Mouse (Mus musculus) heart, embryonic 13.5 days (tissue): ENCODE measurements around the gene Degs1. TPM values are rescaled to one million over a fixed set of nuclear protein-coding genes. Genes with fewer than 3 reads are reported as not detected.

ENCODE experiments used
- ATAC-seq: fragments of 200-750 bp; cut with Nextera tagmentation; 2 replicates; pipeline ENCODE4 v1.8.0; 2017; ENCODE audit warnings: moderate TSS enrichment; ENCODE audit not compliant: insufficient number of reproducible peaks, low FRiP score, low TSS enrichment; ENCODE audit errors: extremely low read depth
- H3K27ac ChIP-seq: fragments of 300-500 bp; sonication (generic); replicated peaks from 2 replicates; pipeline ENCODE4 v1.5.1; 2015; ENCODE audit warnings: moderate library complexity, mild to moderate bottlenecking, inconsistent platforms
- H3K27me3 ChIP-seq: fragments of 300-500 bp; sonication (generic); replicated peaks from 2 replicates; pipeline ENCODE4 v1.6.1; 2015; ENCODE audit warnings: mild to moderate bottlenecking, inconsistent platforms
- H3K36me3 ChIP-seq: fragments of 300-500 bp; sonication (generic); 2 replicates; pipeline ENCODE4 v1.6.1; 2015; ENCODE audit warnings: mild to moderate bottlenecking, inconsistent platforms
- H3K4me1 ChIP-seq: fragments of 300-500 bp; sonication (generic); 2 replicates; pipeline ENCODE4 v1.6.1; 2015; ENCODE audit warnings: inconsistent platforms
- H3K4me2 ChIP-seq: fragments of 300-500 bp; sonication (generic); 2 replicates; pipeline ENCODE4 v1.6.1; 2015; ENCODE audit warnings: inconsistent platforms, mild to moderate bottlenecking, moderate library complexity
- H3K4me3 ChIP-seq: fragments of 300-500 bp; sonication (generic); 2 replicates; pipeline ENCODE4 v1.5.1; 2015; ENCODE audit warnings: moderate library complexity, mild to moderate bottlenecking, inconsistent platforms
- H3K9ac ChIP-seq: fragments of 300-500 bp; sonication (generic); 2 replicates; pipeline ENCODE4 v1.6.1; 2015; ENCODE audit warnings: inconsistent platforms, mild to moderate bottlenecking, moderate library complexity
- H3K9me3 ChIP-seq: fragments of 300-500 bp; sonication (generic); 2 replicates; pipeline ENCODE4 v1.6.1; 2016; ENCODE audit warnings: inconsistent platforms
- WGBS: fragments of 180-500 bp; shearing (Covaris S2); methylation state at CpG from one replicate; pipeline ENCODE4 v1.1.7; 2015; ENCODE audit warnings: mixed read lengths; 5-methylcytosine and 5-hydroxymethylcytosine counted together
- polyA plus RNA-seq: library from polyadenylated mRNA; unstranded; fragments of >200 nt; fragmentation: Nextera tagmentation; extraction: Ambion mirVana; gene quantifications from 2 replicates; pipeline ENCODE4 v1.2.1, GENCODE M21; 2015

Gene Degs1
- polyA plus RNA-seq, 1 experiment from 2014 or later: 141 TPM

GRCm38 (mm10) chr1:182280577-182280976 lies 2.0 kb downstream of the Degs1 start:
- Histone ChIP-seq H3K9ac (peak overlapping the region; percentile 91), H3K4me1 (peaks cover 35% of the 10 kb centered on the region), H3K36me3 (peaks cover 38% of the 10 kb centered on the region), H3K27me3 (0 out of 2 replicates have a peak, but pooled peaks cover 4% of the 10 kb centered on the region), H3K4me3 (peak overlapping the region; percentile 77), H3K9me3 (no peaks in the 10 kb centered on the region), H3K27ac (peak overlapping the region; percentile 92), H3K4me2 (peak overlapping the region; percentile 85)
- 32% methylated on average over 11 of the region's 11 CpGs for WGBS
- no peak for ATAC-seq

DNA sequence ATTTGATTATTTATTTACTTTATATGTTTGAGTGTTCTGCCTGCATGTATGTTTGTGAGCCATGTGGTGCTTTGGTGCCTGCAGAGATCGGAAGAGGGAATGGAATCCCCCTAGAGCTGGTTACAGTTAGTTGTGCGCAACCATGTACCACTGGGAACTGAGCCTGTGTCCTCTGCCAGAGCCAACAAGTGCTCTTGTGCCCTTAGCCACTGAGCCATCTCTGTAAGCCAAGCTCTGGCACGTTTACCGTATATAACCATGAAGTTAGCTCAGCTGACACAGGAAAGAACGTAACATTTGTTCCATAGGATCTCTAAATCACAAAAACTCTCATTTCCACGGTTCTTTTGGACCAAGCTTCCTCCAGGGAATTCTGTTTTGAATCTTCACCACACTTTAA lies 2.6 kb downstream of the Degs1 start:
- H3K36me3 ChIP-seq: peaks cover 43% of the 10 kb centered on the region
- peak overlapping the region; percentile 91 for H3K9ac ChIP-seq
- H3K27ac ChIP-seq: peak overlapping the region; percentile 92
- ATAC-seq: no peak
- H3K4me3 ChIP-seq: peak overlapping the region; percentile 77; the same call in 1 of the 2 replicates
- no peaks in the 10 kb centered on the region for H3K9me3 ChIP-seq
- 78% methylated on average over 6 of the region's 6 CpGs for WGBS
- H3K27me3 ChIP-seq: 0 out of 2 replicates have a peak, but pooled peaks cover 4% of the 10 kb centered on the region
- peaks cover 38% of the 10 kb centered on the region for H3K4me1 ChIP-seq
- H3K4me2 ChIP-seq: peak overlapping the region; percentile 85

DNA sequence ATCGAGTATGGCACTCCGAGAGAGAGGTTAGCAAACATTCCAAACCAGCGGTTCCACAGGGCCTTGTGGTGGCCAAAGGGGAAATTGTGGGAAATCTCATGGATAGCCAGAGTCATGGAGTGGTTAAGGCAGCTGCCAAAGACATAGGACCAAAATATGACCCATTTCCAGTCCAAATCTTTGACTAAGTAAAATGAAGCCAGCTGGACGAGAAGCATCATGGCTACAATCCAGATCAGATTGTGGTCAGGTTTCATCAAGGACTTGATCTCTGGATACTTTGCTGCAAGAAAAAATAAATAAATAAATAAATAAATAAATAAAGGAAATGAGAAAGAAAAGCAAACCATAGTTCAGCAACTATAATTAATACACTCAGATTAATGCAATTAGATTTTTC lies 3.2 kb downstream of the Degs1 start:
- H3K27ac ChIP-seq: no peak overlapping the region
- H3K4me3 ChIP-seq: no peak overlapping the region
- H3K27me3 ChIP-seq: 0 out of 2 replicates have a peak, but pooled peaks cover 4% of the 10 kb centered on the region
- H3K4me2 ChIP-seq: no peak overlapping the region
- peaks cover 50% of the 10 kb centered on the region for H3K36me3 ChIP-seq
- H3K9me3 ChIP-seq: no peaks in the 10 kb centered on the region
- 86% methylated on average over 4 of the region's 4 CpGs for WGBS
- no peak for ATAC-seq
- no peak overlapping the region for H3K9ac ChIP-seq
- H3K4me1 ChIP-seq: peaks cover 38% of the 10 kb centered on the region

GRCm38 (mm10) chr1:182275109-182275508 lies 7.5 kb downstream of the Degs1 start:
- H3K9me3 ChIP-seq: no peaks in the 10 kb centered on the region
- H3K27me3 ChIP-seq: no peaks in the 10 kb centered on the region
- H3K4me1 ChIP-seq: peaks cover 13% of the 10 kb centered on the region
- H3K4me3 ChIP-seq: no peak overlapping the region
- 68% methylated on average over 6 of the region's 6 CpGs for WGBS
- H3K9ac ChIP-seq: no peak overlapping the region
- no peak overlapping the region for H3K4me2 ChIP-seq
- peaks cover 72% of the 10 kb centered on the region for H3K36me3 ChIP-seq
- H3K27ac ChIP-seq: no peak overlapping the region
- ATAC-seq: no peak

DNA sequence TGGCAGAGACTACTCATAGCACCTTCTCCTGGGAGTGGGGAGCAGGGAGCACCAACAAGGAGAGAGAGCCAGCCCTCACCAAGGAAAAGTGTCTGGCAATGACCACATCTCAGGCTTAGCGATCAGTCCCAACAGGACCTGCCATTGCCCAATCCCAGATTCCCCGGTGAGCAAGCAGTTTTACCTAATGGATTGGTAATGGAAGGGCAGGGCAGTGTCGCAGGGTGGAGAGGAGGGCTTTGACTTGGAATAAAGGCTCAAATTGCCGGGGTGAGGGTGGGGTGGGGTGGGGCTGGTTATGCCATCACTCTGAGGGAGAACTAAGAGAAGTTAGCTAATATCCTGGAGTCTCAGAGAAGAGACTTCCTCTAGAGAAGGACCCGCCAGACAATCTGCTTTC lies 11.0 kb downstream of the Degs1 start:
- Histone ChIP-seq H3K27ac (no peak overlapping the region), H3K4me3 (no peak overlapping the region), H3K4me2 (no peak overlapping the region), H3K9ac (no peak overlapping the region), H3K36me3 (peaks cover 43% of the 10 kb centered on the region), H3K27me3 (no peaks in the 10 kb centered on the region), H3K4me1 (0 out of 2 replicates have a peak, but pooled peaks cover 11% of the 10 kb centered on the region), H3K9me3 (no peaks in the 10 kb centered on the region)
- no peak for ATAC-seq
- WGBS: 79% methylated on average over 5 of the region's 5 CpGs

- H3K9ac ChIP-seq: no peak overlapping the region
- H3K9me3 ChIP-seq: no peaks in the 10 kb centered on the region
- H3K4me3 ChIP-seq: no peak overlapping the region
- H3K36me3 ChIP-seq: peaks cover 39% of the 10 kb centered on the region
- H3K27me3 ChIP-seq: no peaks in the 10 kb centered on the region
- no peak for ATAC-seq
- 0 out of 2 replicates have a peak, but pooled peaks cover 9% of the 10 kb centered on the region for H3K4me1 ChIP-seq
- no peak overlapping the region for H3K4me2 ChIP-seq
- WGBS: 73% methylated on average over 5 of the region's 5 CpGs
- H3K27ac ChIP-seq: no peak overlapping the region
Observed at GRCm38 (mm10) chr1:182271130-182271529, 11.5 kb downstream of the Degs1 start.

GRCm38 (mm10) chr1:182268317-182268716 lies 14.3 kb downstream of the Degs1 start:
- H3K4me3 ChIP-seq: no peak overlapping the region
- no peak for ATAC-seq
- H3K4me2 ChIP-seq: no peak overlapping the region
- 70% methylated on average over 4 of the region's 4 CpGs for WGBS
- H3K27ac ChIP-seq: no peak overlapping the region
- peaks cover 12% of the 10 kb centered on the region for H3K36me3 ChIP-seq
- H3K27me3 ChIP-seq: no peaks in the 10 kb centered on the region
- H3K9me3 ChIP-seq: no peaks in the 10 kb centered on the region
- H3K4me1 ChIP-seq: 0 out of 2 replicates have a peak, but pooled peaks cover 6% of the 10 kb centered on the region
- H3K9ac ChIP-seq: no peak overlapping the region

GRCm38 (mm10) chr1:182266028-182266525 lies 16.5 kb downstream of the Degs1 start:
- no peak overlapping the region for H3K27ac ChIP-seq
- H3K4me3 ChIP-seq: no peak overlapping the region
- 0 out of 2 replicates have a peak, but pooled peaks cover 6% of the 10 kb centered on the region for H3K4me1 ChIP-seq
- no peak overlapping the region for H3K9ac ChIP-seq
- H3K4me2 ChIP-seq: no peak overlapping the region
- H3K9me3 ChIP-seq: no peaks in the 10 kb centered on the region
- 68% methylated on average over 11 of the region's 11 CpGs for WGBS
- H3K27me3 ChIP-seq: no peaks in the 10 kb centered on the region
- no peak for ATAC-seq
- no peaks in the 10 kb centered on the region for H3K36me3 ChIP-seq

DNA sequence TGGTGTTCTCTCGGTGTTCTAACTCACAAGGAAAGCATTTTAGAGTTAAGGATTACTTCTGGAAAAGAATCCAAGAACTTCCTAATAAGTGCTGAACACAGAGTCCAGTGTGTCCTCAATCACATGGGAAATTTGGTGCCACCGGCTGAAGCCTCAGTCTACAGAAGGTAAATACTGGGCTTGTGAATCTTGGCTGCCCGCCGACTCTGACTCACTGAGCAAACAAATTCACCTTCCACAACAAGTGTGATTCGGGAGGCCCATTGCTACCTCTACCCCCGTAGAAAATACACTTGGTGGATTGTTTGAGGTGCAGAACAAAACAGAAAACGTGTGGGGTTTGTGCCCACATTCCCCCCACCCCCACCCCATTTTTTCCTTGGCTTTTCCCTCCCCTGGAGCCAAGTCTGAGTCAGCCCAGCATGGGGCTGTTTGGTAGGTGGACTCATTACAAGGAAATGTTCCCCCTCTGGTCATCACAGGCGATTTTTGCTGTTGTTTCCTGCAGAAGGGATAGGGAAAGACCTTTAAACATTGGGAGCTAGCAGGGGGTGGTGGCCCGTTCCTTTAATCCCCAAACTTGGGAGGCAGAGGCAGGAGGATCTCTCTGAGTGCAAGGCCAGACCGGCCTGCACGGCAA lies 26.4 kb downstream of the Degs1 start:
- Histone ChIP-seq H3K27me3 (no peaks in the 10 kb centered on the region), H3K9me3 (no peaks in the 10 kb centered on the region), H3K4me3 (no peak overlapping the region), H3K27ac (no peak overlapping the region), H3K4me1 (no peaks in the 10 kb centered on the region), H3K36me3 (no peaks in the 10 kb centered on the region), H3K4me2 (no peak overlapping the region), H3K9ac (no peak overlapping the region)
- no peak for ATAC-seq
- WGBS: 77% methylated on average over 11 of the region's 11 CpGs

DNA sequence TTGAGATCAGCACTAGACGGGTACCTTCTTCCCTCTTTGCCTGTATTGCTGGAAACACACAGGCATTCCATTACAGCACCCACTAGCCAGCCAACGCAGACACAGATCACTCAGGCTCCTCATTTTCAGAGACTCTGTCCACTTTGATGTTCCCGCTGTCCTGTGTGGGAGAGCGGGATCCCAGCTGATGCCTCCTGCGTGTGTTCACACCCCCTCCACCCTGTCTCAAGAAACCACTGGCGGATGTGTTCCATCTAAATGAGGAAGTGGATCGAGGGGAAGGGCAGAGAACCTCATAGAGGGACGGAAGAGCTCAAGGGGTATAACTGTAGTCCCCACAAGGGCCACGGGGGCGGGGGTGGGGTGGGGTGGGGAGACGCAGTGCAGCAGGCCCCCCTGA lies 27.6 kb downstream of the Degs1 start:
- Histone ChIP-seq H3K27ac (no peak overlapping the region), H3K36me3 (no peaks in the 10 kb centered on the region), H3K9me3 (no peaks in the 10 kb centered on the region), H3K4me2 (no peak overlapping the region), H3K4me3 (no peak overlapping the region), H3K4me1 (no peaks in the 10 kb centered on the region), H3K9ac (no peak overlapping the region), H3K27me3 (no peaks in the 10 kb centered on the region)
- 77% methylated on average over 11 of the region's 11 CpGs for WGBS
- no peak for ATAC-seq

DNA sequence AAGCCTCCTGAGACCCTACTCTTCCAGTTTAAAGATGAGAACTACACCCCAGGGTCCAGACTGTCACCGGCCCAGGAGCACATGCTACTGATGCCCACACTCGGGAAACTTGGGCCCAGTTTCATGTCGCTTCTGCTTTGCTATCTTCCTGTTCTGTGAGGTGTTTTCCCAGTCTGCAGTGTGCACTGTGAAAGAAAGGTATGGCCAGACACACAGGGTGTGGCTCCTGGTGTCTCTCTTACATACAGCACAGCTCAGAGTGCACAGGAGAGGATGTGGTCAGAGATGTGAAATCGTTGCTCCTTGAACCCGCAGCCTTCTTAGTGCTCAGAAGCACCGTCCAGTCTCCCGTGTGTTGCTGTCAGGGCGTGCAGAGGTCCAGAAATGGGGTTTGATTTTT lies 28.0 kb downstream of the Degs1 start:
- Histone ChIP-seq H3K4me3 (no peak overlapping the region), H3K4me2 (no peak overlapping the region), H3K27me3 (no peaks in the 10 kb centered on the region), H3K9me3 (no peaks in the 10 kb centered on the region), H3K27ac (no peak overlapping the region), H3K4me1 (peaks cover 2% of the 10 kb centered on the region), H3K9ac (no peak overlapping the region), H3K36me3 (no peaks in the 10 kb centered on the region)
- WGBS: 80% methylated on average over 8 of the region's 8 CpGs
- no peak for ATAC-seq
